ENCODE assay signal across 9 mouse cellular contexts in the genomic region with DNA sequence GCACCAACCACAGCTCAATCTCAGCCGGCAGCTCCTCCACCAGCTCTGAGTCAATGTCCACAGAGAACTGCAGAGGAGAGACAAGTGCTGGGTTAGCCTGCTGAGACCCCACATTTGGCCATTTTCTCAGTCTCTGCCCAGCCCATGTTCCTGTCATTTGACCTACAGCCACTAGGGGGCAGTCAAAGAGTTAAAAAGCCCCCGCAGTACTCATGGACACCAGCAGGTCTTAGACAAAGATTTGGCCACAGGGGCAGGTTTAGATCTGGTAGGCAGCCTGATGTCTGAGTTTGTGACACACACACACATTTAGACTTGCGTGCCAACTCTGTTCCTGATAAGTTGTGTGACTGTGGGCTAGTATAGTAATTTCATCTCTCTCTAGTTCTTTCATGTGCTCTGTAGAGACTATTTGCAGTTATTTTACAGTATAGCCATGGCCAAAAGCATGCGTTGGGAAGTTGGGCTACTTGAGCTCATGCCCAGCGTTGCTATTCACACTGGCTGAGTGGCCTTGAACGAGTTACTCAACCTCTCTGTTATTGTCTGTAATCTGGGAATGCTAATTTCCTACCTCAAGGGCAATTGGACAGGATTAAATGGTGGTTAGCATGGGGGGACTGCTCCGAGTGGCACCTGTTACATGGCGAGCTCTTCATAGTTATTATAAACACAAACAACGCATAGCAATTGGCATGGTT. TPM values are rescaled to one million over a fixed set of nuclear protein-coding genes. Genes with fewer than 3 reads are reported as not detected.
A peak's percentile ranks its signal among the peaks of the same experiment; 100 is the strongest.
DNase-seq lines count a peak whose midpoint lies in the region; ATAC-seq and TF ChIP-seq lines count a peak whose summit lies in the region.
"Had no signal": no experiment of that assay in that cellular context is flagged by ENCODE, and none has a peak within 500 bp of the region (broad histone marks: within the 10 kb centered on the region; RNA-seq: fewer than 3 reads in every experiment).

No protein-coding gene starts in this region.

- DNase-seq in heart, adult 2 months, result peak; percentile 57 to 69
- DNase-seq in lung, postnatal 25 days (ENCODE audit: low spot score), result peak; percentile 64

- no peaks in the 10 kb centered on the region for H3K9me3 ChIP-seq in heart, embryonic 11.5 days (replicated peaks; ENCODE audit: control insufficient read depth, low read length)
- H3K9me3 ChIP-seq in ES-Bruce4 (replicated peaks; ENCODE audit: control insufficient read depth, insufficient read depth, low read length, poor library complexity, severe bottlenecking), result no peaks in the 10 kb centered on the region
- H3K9me3 ChIP-seq in forebrain, embryonic 13.5 days (replicated peaks), result no peaks in the 10 kb centered on the region
- H3K9me3 ChIP-seq in kidney, embryonic 16.5 days (ENCODE audit: low read length), result no peaks in the 10 kb centered on the region
- no peaks in the 10 kb centered on the region for H3K9me3 ChIP-seq in stomach, embryonic 15.5 days
- H3K9me3 ChIP-seq: liver, embryonic 15.5 days had no signal

- peak; percentile 66; the same call in 1 of the 2 replicates for TF ChIP-seq EP300 in heart, adult 2 months (IDR thresholded peaks at IDR 0.05; ENCODE audit: insufficient read depth, low read depth, low read length)
- TF ChIP-seq EP300 in ES-Bruce4 (IDR thresholded peaks at IDR 0.05; ENCODE audit: insufficient read depth, low read depth, low read length), result no peak

- no peak overlapping the region for H3K27ac ChIP-seq in heart, adult 2 months
- H3K27ac ChIP-seq in heart, embryonic 11.5 days (ENCODE audit: low read depth, low read length), result no peak overlapping the region
- no peak overlapping the region for H3K27ac ChIP-seq in ES-Bruce4 (ENCODE audit: insufficient read depth, low read length)
- no peak overlapping the region for H3K27ac ChIP-seq in forebrain, embryonic 13.5 days
- no peak overlapping the region for H3K27ac ChIP-seq in kidney, embryonic 16.5 days (ENCODE audit: low read length)
- H3K27ac ChIP-seq in stomach, embryonic 15.5 days, result no peak overlapping the region
- H3K27ac ChIP-seq: liver, embryonic 15.5 days had no signal

- no peak overlapping the region for H3K4me2 ChIP-seq in heart, embryonic 11.5 days
- H3K4me2 ChIP-seq in forebrain, embryonic 13.5 days, result no peak overlapping the region
- H3K4me2 ChIP-seq in kidney, embryonic 16.5 days (replicated peaks; ENCODE audit: low read depth, low read length), result no peak overlapping the region
- no peak overlapping the region for H3K4me2 ChIP-seq in stomach, embryonic 15.5 days
- H3K4me2 ChIP-seq: liver, embryonic 15.5 days had no signal

- H3K27me3 ChIP-seq in heart, adult 2 months (ENCODE audit: control insufficient read depth, insufficient read depth, low read length), result no peaks in the 10 kb centered on the region
- H3K27me3 ChIP-seq in heart, embryonic 11.5 days (ENCODE audit: control insufficient read depth, insufficient read depth, low read length), result peaks cover 9% of the 10 kb centered on the region; the same call in 1 of the 2 replicates
- no peaks in the 10 kb centered on the region for H3K27me3 ChIP-seq in ES-Bruce4 (ENCODE audit: control insufficient read depth, insufficient read depth, low read length, poor library complexity, severe bottlenecking)
- 0 out of 2 replicates have a peak, but pooled peaks cover 3% of the 10 kb centered on the region for H3K27me3 ChIP-seq in forebrain, embryonic 13.5 days
- H3K27me3 ChIP-seq in kidney, embryonic 16.5 days (ENCODE audit: insufficient read depth, low read length), result no peaks in the 10 kb centered on the region
- H3K27me3 ChIP-seq in stomach, embryonic 15.5 days (replicated peaks), result no peaks in the 10 kb centered on the region

- H3K9ac ChIP-seq in heart, adult 2 months (ENCODE audit: low read depth, low read length), result no peak overlapping the region
- no peak overlapping the region for H3K9ac ChIP-seq in heart, embryonic 11.5 days (ENCODE audit: low read depth, low read length)
- H3K9ac ChIP-seq in ES-Bruce4 (ENCODE audit: low read depth, poor library complexity, severe bottlenecking), result no peak overlapping the region
- H3K9ac ChIP-seq in forebrain, embryonic 13.5 days, result no peak overlapping the region
- no peak overlapping the region for H3K9ac ChIP-seq in kidney, embryonic 16.5 days (replicated peaks; ENCODE audit: low read length)
- H3K9ac ChIP-seq in stomach, embryonic 15.5 days, result no peak overlapping the region
- H3K9ac ChIP-seq: liver, embryonic 15.5 days had no signal

- no peaks in the 10 kb centered on the region for H3K79me2 ChIP-seq in heart, adult 2 months (replicated peaks; ENCODE audit: control insufficient read depth, insufficient read depth, low read length)

- 51% methylated on average over 9 of the region's 9 CpGs for WGBS in heart, adult 2 months
- 50% methylated on average over 9 of the region's 9 CpGs for WGBS in heart, embryonic 11.5 days (ENCODE audit: insufficient replicate concordance)
- WGBS in forebrain, embryonic 13.5 days, result 55% methylated on average over 9 of the region's 9 CpGs
- 58% methylated on average over 9 of the region's 9 CpGs for WGBS in kidney, embryonic 16.5 days
- WGBS in stomach, embryonic 15.5 days, result 57% methylated on average over 9 of the region's 9 CpGs

- H3K4me3 ChIP-seq in heart, adult 2 months, result no peak overlapping the region
- H3K4me3 ChIP-seq in heart, embryonic 11.5 days (ENCODE audit: low read depth, low read length), result no peak overlapping the region
- H3K4me3 ChIP-seq in ES-Bruce4 (ENCODE audit: low read depth, low read length), result no peak overlapping the region
- no peak overlapping the region for H3K4me3 ChIP-seq in forebrain, embryonic 13.5 days
- no peak overlapping the region for H3K4me3 ChIP-seq in kidney, embryonic 16.5 days (ENCODE audit: low read length)
- no peak overlapping the region for H3K4me3 ChIP-seq in stomach, embryonic 15.5 days (replicated peaks)
- H3K4me3 ChIP-seq: liver, embryonic 15.5 days had no signal

- TF ChIP-seq CTCF in heart, adult 2 months (IDR thresholded peaks at IDR 0.05), result 0 out of 2 replicates have a peak, but pooled peaks have one; percentile 96
- peak; percentile 69 for TF ChIP-seq CTCF in ES-Bruce4 (IDR thresholded peaks at IDR 0.05; ENCODE audit: low read depth, low read length)

- H3K4me1 ChIP-seq in heart, adult 2 months (ENCODE audit: control insufficient read depth, insufficient read depth, low read length), result no peaks in the 10 kb centered on the region
- H3K4me1 ChIP-seq in heart, embryonic 11.5 days (ENCODE audit: control insufficient read depth, insufficient read depth, low read length), result no peaks in the 10 kb centered on the region
- H3K4me1 ChIP-seq in ES-Bruce4 (ENCODE audit: control insufficient read depth, insufficient read depth, low read length), result no peaks in the 10 kb centered on the region
- H3K4me1 ChIP-seq in forebrain, embryonic 13.5 days, result no peaks in the 10 kb centered on the region
- 0 out of 2 replicates have a peak, but pooled peaks cover 5% of the 10 kb centered on the region for H3K4me1 ChIP-seq in kidney, embryonic 16.5 days (ENCODE audit: insufficient read depth, low read length)
- peaks cover 3% of the 10 kb centered on the region; the same call in 1 of the 2 replicates for H3K4me1 ChIP-seq in stomach, embryonic 15.5 days

- no peak for TF ChIP-seq POLR2A in heart, adult 2 months (IDR thresholded peaks at IDR 0.05; ENCODE audit: insufficient read depth, low read depth, low read length)
- TF ChIP-seq POLR2A in ES-Bruce4 (IDR thresholded peaks at IDR 0.05; ENCODE audit: insufficient read depth, low read length), result no peak

- intact Hi-C loops in heart, adult 2 months (cut with DNase I), result loop anchor here (1.0 to 10.0 kb wide), 3 partner anchors 29 to 478 kb away; a partner anchor contains a TSS

- H3K36me3 ChIP-seq in heart, adult 2 months (ENCODE audit: control insufficient read depth, insufficient read depth, low read length), result no peaks in the 10 kb centered on the region
- H3K36me3 ChIP-seq in heart, embryonic 11.5 days (ENCODE audit: control insufficient read depth, insufficient read depth, low read length), result peaks cover 5% of the 10 kb centered on the region
- H3K36me3 ChIP-seq in ES-Bruce4 (ENCODE audit: control insufficient read depth, insufficient read depth, low read length, poor library complexity, severe bottlenecking), result peaks cover 15% of the 10 kb centered on the region
- H3K36me3 ChIP-seq in forebrain, embryonic 13.5 days (ENCODE audit: poor library complexity, severe bottlenecking), result no peaks in the 10 kb centered on the region
- H3K36me3 ChIP-seq in kidney, embryonic 16.5 days (ENCODE audit: insufficient read depth, low read length), result peaks cover 8% of the 10 kb centered on the region; the same call in 1 of the 2 replicates
- peaks cover 11% of the 10 kb centered on the region; the same call in 1 of the 2 replicates for H3K36me3 ChIP-seq in stomach, embryonic 15.5 days
- H3K36me3 ChIP-seq: liver, embryonic 15.5 days had no signal

- no peak for ATAC-seq in heart, embryonic 11.5 days (replicated peaks; ENCODE audit: insufficient number of reproducible peaks, low FRiP score, low TSS enrichment)
- ATAC-seq in cerebellum, adult (ENCODE audit: insufficient number of reproducible peaks, low FRiP score, low TSS enrichment), result 0 out of 2 replicates have a peak, but pooled peaks have one; percentile 56
- peak; percentile 52 for ATAC-seq in forebrain, embryonic 13.5 days
- peak; percentile 23; the same call in 1 of the 2 replicates for ATAC-seq in kidney, embryonic 16.5 days (ENCODE audit: low FRiP score, low TSS enrichment)
- ATAC-seq in stomach, embryonic 15.5 days (ENCODE audit: insufficient read depth, low FRiP score, low read depth), result peak; percentile 32; the same call in 1 of the 2 replicates

RNA-seq across cellular contexts. Expression of a gene that starts 6.0 kb away (rescaled TPM):
- 100 to 1,000 TPM; 393 to 479 TPM for total RNA-seq in heart, adult 2 months (2021)
- polyA plus RNA-seq in heart, adult 2 months (2012; rRNA removed), result 518 and 592 TPM in 2 replicates
- 45.6 and 53.0 TPM in 2 replicates for polyA plus RNA-seq in heart, embryonic 11.5 days (2014; fragmentation: Nextera tagmentation; extraction: Ambion mirVana)
- 9.4 and 9.5 TPM in 2 replicates for polyA plus RNA-seq in ES-Bruce4 (2011; ENCODE audit: insufficient read depth, insufficient read length, low read depth, missing spikeins)
- 19.7 and 20.2 TPM in 2 replicates for polyA plus RNA-seq in forebrain, embryonic 13.5 days (2015; fragmentation: Nextera tagmentation; extraction: Ambion mirVana)
- 72.3 and 85.2 TPM in 2 replicates for polyA plus RNA-seq in kidney, embryonic 16.5 days (2015; fragmentation: Nextera tagmentation; extraction: Ambion mirVana)
- 30.2 and 35.1 TPM in 2 replicates for polyA plus RNA-seq in stomach, embryonic 15.5 days (2015; fragmentation: Nextera tagmentation; extraction: Ambion mirVana)

RNA-seq across cellular contexts. Expression of a gene that starts 29.5 kb away (rescaled TPM):
- 10 to 100 TPM; 10.4 to 10.6 TPM for total RNA-seq in heart, adult 2 months (2021)
- 11.4 and 13.8 TPM in 2 replicates for polyA plus RNA-seq in heart, adult 2 months (2012; rRNA removed)
- polyA plus RNA-seq in heart, embryonic 11.5 days (2014; fragmentation: Nextera tagmentation; extraction: Ambion mirVana), result 8.5 and 9.7 TPM in 2 replicates
- polyA plus RNA-seq in ES-Bruce4 (2011; ENCODE audit: insufficient read depth, insufficient read length, low read depth, missing spikeins), result 86.4 and 92.1 TPM in 2 replicates
- polyA plus RNA-seq in forebrain, embryonic 13.5 days (2015; fragmentation: Nextera tagmentation; extraction: Ambion mirVana), result 2.4 and 3.9 TPM in 2 replicates
- 25.5 and 25.8 TPM in 2 replicates for polyA plus RNA-seq in kidney, embryonic 16.5 days (2015; fragmentation: Nextera tagmentation; extraction: Ambion mirVana)
- polyA plus RNA-seq in stomach, embryonic 15.5 days (2015; fragmentation: Nextera tagmentation; extraction: Ambion mirVana), result 23.8 and 24.1 TPM in 2 replicates

RNA-seq across cellular contexts. Expression of a gene that starts 37.5 kb away (rescaled TPM):
- total RNA-seq in heart, adult 2 months (2021), result 1 to 10 TPM; 1.2 to 1.7 TPM
- polyA plus RNA-seq in heart, adult 2 months (2012; rRNA removed), result 0.82 and 1.9 TPM in 2 replicates
- 16.0 and 16.3 TPM in 2 replicates for polyA plus RNA-seq in heart, embryonic 11.5 days (2014; fragmentation: Nextera tagmentation; extraction: Ambion mirVana)
- 0.30 and 0.79 TPM in 2 replicates for polyA plus RNA-seq in ES-Bruce4 (2011; ENCODE audit: insufficient read depth, insufficient read length, low read depth, missing spikeins)
- 89.2 and 95.0 TPM in 2 replicates for polyA plus RNA-seq in forebrain, embryonic 13.5 days (2015; fragmentation: Nextera tagmentation; extraction: Ambion mirVana)
- 19.2 and 21.2 TPM in 2 replicates for polyA plus RNA-seq in kidney, embryonic 16.5 days (2015; fragmentation: Nextera tagmentation; extraction: Ambion mirVana)
- 19.8 and 21.1 TPM in 2 replicates for polyA plus RNA-seq in stomach, embryonic 15.5 days (2015; fragmentation: Nextera tagmentation; extraction: Ambion mirVana)

RNA-seq across cellular contexts. Expression of a gene that starts 56.3 kb away (rescaled TPM):
- total RNA-seq in heart, adult 2 months (2021), result 10 to 100 TPM; 49.3 to 52.0 TPM
- polyA plus RNA-seq in heart, adult 2 months (2012; rRNA removed), result 22.3 and 23.8 TPM in 2 replicates
- 11.4 and 16.3 TPM in 2 replicates for polyA plus RNA-seq in heart, embryonic 11.5 days (2014; fragmentation: Nextera tagmentation; extraction: Ambion mirVana)
- polyA plus RNA-seq in ES-Bruce4 (2011; ENCODE audit: insufficient read depth, insufficient read length, low read depth, missing spikeins), result 20.3 and 21.0 TPM in 2 replicates
- polyA plus RNA-seq in forebrain, embryonic 13.5 days (2015; fragmentation: Nextera tagmentation; extraction: Ambion mirVana), result 15.8 and 16.3 TPM in 2 replicates
- polyA plus RNA-seq in kidney, embryonic 16.5 days (2015; fragmentation: Nextera tagmentation; extraction: Ambion mirVana), result 9.9 and 10.7 TPM in 2 replicates
- polyA plus RNA-seq in stomach, embryonic 15.5 days (2015; fragmentation: Nextera tagmentation; extraction: Ambion mirVana), result 10.3 TPM in 2 replicates
